Mouse (Mus musculus) embryonic fibroblast, embryonic 13.5 days (primary cell): Measurements from ENCODE around the gene Milr1.

Source experiments
- CTCF ChIP-seq: IDR thresholded peaks from 2 replicates; pipeline ENCODE4 v1.5.1; 2011; ENCODE audit warnings: mild to moderate bottlenecking, control low read depth, low read length, moderate library complexity, borderline replicate concordance; ENCODE audit not compliant: insufficient read depth
- POLR2A ChIP-seq: IDR thresholded peaks from 2 replicates; pipeline ENCODE4 v1.6.1; 2011; ENCODE audit warnings: low read depth, mild to moderate bottlenecking, control low read depth, low read length, moderate library complexity

- TF ChIP-seq POLR2A = no peak
- no peak for TF ChIP-seq CTCF
Observed at GRCm38 (mm10) chr11:106710789-106711188, 40.2 kb upstream of the Milr1 start.
